Mouse (Mus musculus) frontal cortex, postnatal 14 days (tissue): ENCODE results near the gene Aldh3b1.

Experiments used
- DNase-seq, 2 experiments: peaks; one replicate each; pipeline ENCODE4 v3.0.0; 2022; ENCODE audit warnings: low spot score in 2 of 2

Gene Aldh3b1

DNA sequence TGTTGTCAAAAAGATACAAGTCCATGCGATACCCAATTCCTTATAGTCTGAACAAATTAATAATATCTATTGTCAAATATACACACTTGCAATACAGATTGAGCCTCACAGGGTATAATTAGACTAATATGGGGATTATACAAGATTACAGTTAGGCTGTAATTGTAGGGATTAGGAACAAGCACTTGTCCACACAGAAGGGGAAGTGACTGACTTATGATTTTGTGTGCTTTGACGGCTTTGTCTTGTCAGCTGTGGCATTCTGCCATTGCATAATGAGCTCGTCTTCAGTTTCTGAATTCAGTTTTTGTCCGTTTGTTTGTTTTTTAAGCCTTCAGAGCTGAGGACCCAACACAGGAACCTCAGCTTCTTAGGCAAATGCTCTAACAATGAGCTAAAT lies 47.4 kb downstream of the Aldh3b1 start:
- DNase-seq: no peak

DNA sequence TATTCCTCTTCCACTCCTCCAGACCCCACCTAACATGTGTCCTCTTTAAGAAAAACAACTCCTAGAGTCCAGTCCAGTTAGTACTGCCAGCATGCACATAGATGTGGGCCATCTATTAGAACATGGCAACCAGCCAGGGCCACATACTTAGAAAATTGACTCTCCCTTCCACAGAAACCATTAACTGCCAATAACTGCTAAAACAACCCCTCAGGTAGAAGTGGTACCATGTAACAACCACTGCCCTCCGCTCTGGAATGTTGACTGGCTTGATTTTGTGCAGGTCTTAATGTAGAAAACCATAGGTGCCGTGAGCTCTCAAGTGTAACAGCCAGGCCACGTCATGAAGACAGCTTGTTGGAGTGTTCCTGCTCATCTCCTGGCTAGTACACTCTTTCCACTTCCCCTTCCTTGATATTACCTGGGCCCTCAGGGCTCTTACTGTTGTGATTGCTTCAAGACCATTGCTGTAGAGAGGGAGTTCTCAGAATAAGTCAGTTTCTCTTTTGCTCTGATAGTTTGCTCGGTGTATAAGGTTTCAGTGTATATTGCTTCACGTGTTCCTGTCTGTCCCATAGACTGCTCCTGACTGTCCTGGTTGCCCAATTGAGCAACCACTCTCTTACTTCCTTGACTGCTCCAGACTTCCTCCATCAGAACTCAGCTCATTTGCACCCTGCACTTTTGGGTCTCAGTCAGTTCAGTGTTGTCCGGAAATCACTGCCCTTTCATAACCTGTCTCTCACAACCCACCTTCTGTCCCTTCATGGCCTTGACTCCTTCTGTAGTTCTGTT lies 49.4 kb downstream of the Aldh3b1 start:
- no peak for DNase-seq

DNA sequence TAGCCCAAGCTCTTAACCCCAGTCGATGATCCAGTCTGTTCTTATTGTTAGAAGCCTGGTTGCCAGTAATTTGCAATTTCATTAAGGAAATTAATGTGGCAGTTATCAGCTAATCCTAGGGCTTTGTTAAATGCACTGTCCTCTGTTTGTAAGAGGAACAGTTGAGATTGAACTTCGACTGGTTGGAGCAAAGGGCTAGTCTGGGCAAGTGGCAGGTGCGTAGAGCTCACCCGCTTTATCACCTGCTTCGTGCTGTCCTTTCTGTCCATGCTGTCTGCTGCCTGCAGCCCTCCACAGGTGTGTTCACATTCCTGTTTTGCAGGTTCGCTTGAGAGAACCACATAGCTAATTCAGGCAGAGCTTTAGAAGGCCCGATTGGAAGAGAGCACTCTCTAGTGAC lies 54.6 kb downstream of the Aldh3b1 start:
- no peak for DNase-seq

DNA sequence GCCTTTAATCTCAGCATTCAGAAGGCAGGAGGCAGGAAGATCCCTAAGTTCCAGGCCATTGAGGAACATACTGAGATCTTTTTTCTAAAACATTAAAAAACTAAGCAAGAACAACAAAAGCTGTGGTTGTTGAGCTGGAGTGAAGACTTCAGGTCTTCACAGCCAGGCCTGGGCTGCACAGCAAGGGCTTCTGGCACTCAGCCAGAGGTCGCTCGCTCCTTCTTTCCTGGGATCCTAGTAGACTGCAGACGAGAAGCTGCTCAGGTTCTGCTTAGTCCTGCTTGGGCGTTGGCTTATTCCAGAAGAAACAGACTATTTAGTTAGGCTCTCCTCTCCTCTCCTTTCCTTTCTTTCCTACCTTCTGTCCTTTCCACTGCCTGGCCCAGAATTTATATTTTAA lies 57.2 kb downstream of the Aldh3b1 start:
- no peak for DNase-seq

DNA sequence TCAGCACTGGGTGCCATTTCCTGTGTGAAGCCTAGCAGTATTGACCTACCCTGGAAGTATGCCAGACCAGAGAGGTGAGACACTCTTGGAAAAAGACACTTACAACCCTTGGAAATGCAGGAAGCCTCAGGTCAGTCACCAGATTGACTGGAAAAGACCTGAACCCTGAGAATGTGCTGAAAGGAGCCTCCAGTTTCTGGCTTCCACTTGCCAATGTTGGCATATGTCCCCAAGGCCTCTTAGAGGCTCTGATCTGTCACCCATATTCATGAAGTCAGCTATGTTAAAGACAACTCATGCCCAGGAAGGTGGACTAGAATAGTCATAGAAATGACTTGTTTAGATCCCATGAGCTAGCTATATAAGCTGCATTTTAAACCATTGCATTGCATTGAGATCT lies 58.1 kb downstream of the Aldh3b1 start:
- DNase-seq: no peak

DNA sequence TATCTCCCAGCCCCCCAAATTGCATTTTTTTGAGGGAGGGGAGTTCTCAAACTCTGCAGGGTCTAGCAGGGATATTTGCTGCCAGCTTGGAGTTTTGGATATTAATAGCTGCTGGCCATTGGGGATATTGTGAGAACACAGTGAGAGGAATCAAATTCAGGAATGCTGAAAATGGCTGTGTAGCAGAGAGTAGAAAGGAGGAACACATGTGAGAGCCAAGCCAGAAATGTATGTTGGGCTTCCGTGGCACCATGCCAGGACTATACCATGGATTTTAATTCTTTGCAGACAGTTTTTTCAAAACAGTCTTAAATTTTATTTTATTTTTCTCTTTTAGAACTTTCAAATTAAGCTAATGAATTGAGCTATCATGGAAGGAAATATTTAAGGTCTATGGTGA lies 61.3 kb downstream of the Aldh3b1 start:
- DNase-seq: no peak

DNA sequence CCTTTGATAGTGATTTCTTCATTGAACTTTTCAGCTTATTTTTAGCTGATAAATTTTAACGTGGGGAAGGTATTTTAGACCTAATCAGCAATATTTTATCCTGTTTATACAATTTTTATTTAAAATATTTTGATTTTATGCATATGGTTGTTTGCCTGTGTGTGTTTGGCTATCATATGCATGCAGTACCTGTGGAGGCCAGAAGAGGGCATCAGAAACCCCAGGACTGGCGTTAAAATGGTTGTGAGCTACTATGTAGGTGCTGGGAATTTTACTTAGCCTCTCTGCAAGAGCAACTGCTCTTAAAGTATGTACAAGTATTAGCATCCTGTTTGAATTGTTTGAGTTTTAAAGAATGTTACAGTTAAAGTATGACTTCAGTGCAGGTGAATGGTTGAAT lies 64.6 kb downstream of the Aldh3b1 start:
- no peak for DNase-seq
